Mouse (Mus musculus): ENCODE measurements at regions not wholly inside any gene's neighbourhood (a gene's known extent, or its start where the extent isn't known, plus 50 kb on each side); places are given as distances from the start of the nearest gene placed in this dataset.

GRCm38 (mm10) chr11:37936439-37937134, 700.8 kb upstream of the Tenm2 start:
- Histone ChIP-seq H3K27me3 (ENCODE audit: control insufficient read depth, insufficient read depth, low read length) (no peaks in the 10 kb centered on the region), H3K4me2 (replicated peaks; ENCODE audit: low read depth, low read length) (no peak overlapping the region)
- 74% methylated on average over 5 of the region's 5 CpGs for WGBS

GRCm38 (mm10) chr11:37913161-37913560, 677.4 kb upstream of the Tenm2 start:
- no peaks in the 10 kb centered on the region for H3K9me3 ChIP-seq (ENCODE audit: control insufficient read depth, low read length)
- no peak overlapping the region for H3K27ac ChIP-seq (ENCODE audit: low read depth, low read length)
- no peak overlapping the region for H3K4me2 ChIP-seq (replicated peaks; ENCODE audit: low read depth, low read length)
- no peaks in the 10 kb centered on the region for H3K27me3 ChIP-seq (ENCODE audit: control insufficient read depth, insufficient read depth, low read length)
- no peak for ATAC-seq (ENCODE audit: low FRiP score, low TSS enrichment)
- 88% methylated on average over 2 of the region's 2 CpGs for WGBS
- H3K36me3 ChIP-seq (ENCODE audit: control insufficient read depth, insufficient read depth, low read length): no peaks in the 10 kb centered on the region
- no peak overlapping the region for H3K4me3 ChIP-seq (ENCODE audit: low read length)
- no peak overlapping the region for H3K9ac ChIP-seq (ENCODE audit: low read depth, low read length)
- H3K4me1 ChIP-seq (ENCODE audit: control insufficient read depth, insufficient read depth, low read length): no peaks in the 10 kb centered on the region

More at GRCm38 (mm10) chr11:37936439-37937134, 700.8 kb upstream of the Tenm2 start:
- Histone ChIP-seq H3K4me3 (ENCODE audit: low read length) (no peak overlapping the region), H3K4me1 (ENCODE audit: control insufficient read depth, insufficient read depth, low read length) (no peaks in the 10 kb centered on the region), H3K27ac (ENCODE audit: low read depth, low read length) (no peak overlapping the region), H3K36me3 (ENCODE audit: control insufficient read depth, insufficient read depth, low read length) (no peaks in the 10 kb centered on the region), H3K9ac (ENCODE audit: low read depth, low read length) (no peak overlapping the region), H3K9me3 (ENCODE audit: control insufficient read depth, low read length) (no peaks in the 10 kb centered on the region)
- ATAC-seq (ENCODE audit: low FRiP score, low TSS enrichment): no peak

GRCm38 (mm10) chr11:37904991-37905390, 669.2 kb upstream of the Tenm2 start:
- no peak for ATAC-seq (ENCODE audit: low FRiP score, low TSS enrichment)
- Histone ChIP-seq H3K27me3 (ENCODE audit: control insufficient read depth, insufficient read depth, low read length) (no peaks in the 10 kb centered on the region), H3K27ac (ENCODE audit: low read depth, low read length) (no peak overlapping the region), H3K4me3 (ENCODE audit: low read length) (no peak overlapping the region), H3K9ac (ENCODE audit: low read depth, low read length) (no peak overlapping the region), H3K4me2 (replicated peaks; ENCODE audit: low read depth, low read length) (no peak overlapping the region), H3K9me3 (ENCODE audit: control insufficient read depth, low read length) (no peaks in the 10 kb centered on the region), H3K4me1 (ENCODE audit: control insufficient read depth, insufficient read depth, low read length) (no peaks in the 10 kb centered on the region), H3K36me3 (ENCODE audit: control insufficient read depth, insufficient read depth, low read length) (no peaks in the 10 kb centered on the region)
- 95% methylated on average over 2 of the region's 2 CpGs for WGBS

- H3K9me3 ChIP-seq (ENCODE audit: control insufficient read depth, low read length): no peaks in the 10 kb centered on the region
Measured at GRCm38 (mm10) chr11:37897713-37898112, 661.9 kb upstream of the Tenm2 start.

GRCm38 (mm10) chr11:37882717-37883116, 647.0 kb upstream of the Tenm2 start:
- 26% methylated on average over 4 of the region's 4 CpGs for WGBS
- Histone ChIP-seq H3K27ac (ENCODE audit: low read depth, low read length) (no peak overlapping the region), H3K9me3 (ENCODE audit: control insufficient read depth, low read length) (no peaks in the 10 kb centered on the region), H3K27me3 (ENCODE audit: control insufficient read depth, insufficient read depth, low read length) (no peaks in the 10 kb centered on the region), H3K4me1 (ENCODE audit: control insufficient read depth, insufficient read depth, low read length) (no peaks in the 10 kb centered on the region), H3K4me2 (replicated peaks; ENCODE audit: low read depth, low read length) (no peak overlapping the region), H3K4me3 (ENCODE audit: low read length) (no peak overlapping the region), H3K36me3 (ENCODE audit: control insufficient read depth, insufficient read depth, low read length) (no peaks in the 10 kb centered on the region), H3K9ac (ENCODE audit: low read depth, low read length) (no peak overlapping the region; the same call in 1 of the 2 replicates)
- ATAC-seq (ENCODE audit: low FRiP score, low TSS enrichment): peak; percentile 76; the same call in 1 of the 2 replicates

More at GRCm38 (mm10) chr11:37897713-37898112, 661.9 kb upstream of the Tenm2 start:
- no peak overlapping the region for H3K9ac ChIP-seq (ENCODE audit: low read depth, low read length)
- H3K4me1 ChIP-seq (ENCODE audit: control insufficient read depth, insufficient read depth, low read length): no peaks in the 10 kb centered on the region
- no peak overlapping the region for H3K4me3 ChIP-seq (ENCODE audit: low read length)
- H3K36me3 ChIP-seq (ENCODE audit: control insufficient read depth, insufficient read depth, low read length): no peaks in the 10 kb centered on the region
- no peak for ATAC-seq (ENCODE audit: low FRiP score, low TSS enrichment)
- H3K4me2 ChIP-seq (replicated peaks; ENCODE audit: low read depth, low read length): no peak overlapping the region
- H3K27me3 ChIP-seq (ENCODE audit: control insufficient read depth, insufficient read depth, low read length): no peaks in the 10 kb centered on the region
- no peak overlapping the region for H3K27ac ChIP-seq (ENCODE audit: low read depth, low read length)

- ATAC-seq (ENCODE audit: low FRiP score, low TSS enrichment): no peak
- Histone ChIP-seq H3K9ac (ENCODE audit: low read depth, low read length) (no peak overlapping the region), H3K4me2 (replicated peaks; ENCODE audit: low read depth, low read length) (no peak overlapping the region), H3K4me1 (ENCODE audit: control insufficient read depth, insufficient read depth, low read length) (no peaks in the 10 kb centered on the region), H3K27ac (ENCODE audit: low read depth, low read length) (no peak overlapping the region), H3K4me3 (ENCODE audit: low read length) (no peak overlapping the region), H3K9me3 (ENCODE audit: control insufficient read depth, low read length) (no peaks in the 10 kb centered on the region), H3K27me3 (ENCODE audit: control insufficient read depth, insufficient read depth, low read length) (no peaks in the 10 kb centered on the region), H3K36me3 (ENCODE audit: control insufficient read depth, insufficient read depth, low read length) (no peaks in the 10 kb centered on the region)
- WGBS: 60% methylated on average over 5 of the region's 5 CpGs
Measured at GRCm38 (mm10) chr11:37837301-37837700, 601.5 kb upstream of the Tenm2 start.

GRCm38 (mm10) chr11:37830975-37831374, 595.2 kb upstream of the Tenm2 start:
- H3K36me3 ChIP-seq (ENCODE audit: control insufficient read depth, insufficient read depth, low read length): no peaks in the 10 kb centered on the region
- no peak overlapping the region for H3K9ac ChIP-seq (ENCODE audit: low read depth, low read length)
- H3K27ac ChIP-seq (ENCODE audit: low read depth, low read length): no peak overlapping the region
- ATAC-seq (ENCODE audit: low FRiP score, low TSS enrichment): no peak
- H3K27me3 ChIP-seq (ENCODE audit: control insufficient read depth, insufficient read depth, low read length): no peaks in the 10 kb centered on the region
- WGBS: 57% methylated on average over 3 of the region's 3 CpGs
- H3K4me2 ChIP-seq (replicated peaks; ENCODE audit: low read depth, low read length): no peak overlapping the region
- H3K9me3 ChIP-seq (ENCODE audit: control insufficient read depth, low read length): no peaks in the 10 kb centered on the region
- H3K4me3 ChIP-seq (ENCODE audit: low read length): no peak overlapping the region
- no peaks in the 10 kb centered on the region for H3K4me1 ChIP-seq (ENCODE audit: control insufficient read depth, insufficient read depth, low read length)

GRCm38 (mm10) chr11:37806761-37807160, 571.0 kb upstream of the Tenm2 start:
- no peaks in the 10 kb centered on the region for H3K36me3 ChIP-seq (ENCODE audit: control insufficient read depth, insufficient read depth, low read length)
- WGBS: 90% methylated on average over 5 of the region's 5 CpGs
- no peaks in the 10 kb centered on the region for H3K4me1 ChIP-seq (ENCODE audit: control insufficient read depth, insufficient read depth, low read length)
- H3K4me3 ChIP-seq (ENCODE audit: low read length): no peak overlapping the region
- ATAC-seq (ENCODE audit: low FRiP score, low TSS enrichment): no peak
- H3K4me2 ChIP-seq (replicated peaks; ENCODE audit: low read depth, low read length): no peak overlapping the region
- H3K27me3 ChIP-seq (ENCODE audit: control insufficient read depth, insufficient read depth, low read length): no peaks in the 10 kb centered on the region
- no peak overlapping the region for H3K9ac ChIP-seq (ENCODE audit: low read depth, low read length)
- no peak overlapping the region for H3K27ac ChIP-seq (ENCODE audit: low read depth, low read length)
- H3K9me3 ChIP-seq (ENCODE audit: control insufficient read depth, low read length): no peaks in the 10 kb centered on the region

GRCm38 (mm10) chr11:37798783-37799318, 563.1 kb upstream of the Tenm2 start:
- Histone ChIP-seq H3K4me3 (ENCODE audit: low read length) (no peak overlapping the region), H3K4me2 (replicated peaks; ENCODE audit: low read depth, low read length) (no peak overlapping the region), H3K27ac (ENCODE audit: low read depth, low read length) (no peak overlapping the region), H3K4me1 (ENCODE audit: control insufficient read depth, insufficient read depth, low read length) (no peaks in the 10 kb centered on the region), H3K36me3 (ENCODE audit: control insufficient read depth, insufficient read depth, low read length) (no peaks in the 10 kb centered on the region), H3K9ac (ENCODE audit: low read depth, low read length) (no peak overlapping the region), H3K27me3 (ENCODE audit: control insufficient read depth, insufficient read depth, low read length) (no peaks in the 10 kb centered on the region), H3K9me3 (ENCODE audit: control insufficient read depth, low read length) (no peaks in the 10 kb centered on the region)
- WGBS: 60% methylated on average over 6 of the region's 6 CpGs
- ATAC-seq (ENCODE audit: low FRiP score, low TSS enrichment): no peak

Measured in kidney, embryonic 14.5 days (tissue).